Mouse (Mus musculus) gastrocnemius, postnatal 4 days (tissue): ENCODE results near the gene 5830411N06Rik. TPM values are rescaled to one million over a fixed set of nuclear protein-coding genes. Genes with fewer than 3 reads are reported as not detected.

ENCODE experiments used
- total RNA-seq, 2 experiments: library from RNA; stranded (reverse); gene quantifications; 2 replicates each; pipeline ENCODE4 v1.2.3; 2021

The 5830411N06Rik gene
- total RNA-seq, 2 experiments from 2014 or later = not detected

Other genes with a start within 250 kb of the 5830411N06Rik start
- gene Zfp511, start 210.9 kb upstream of the 5830411N06Rik start, total RNA-seq = 10 to 100 TPM; 11.0 to 11.2 TPM
- 10 to 100 TPM; 34.6 to 38.0 TPM for gene Tubgcp2, start 210.6 kb upstream of the 5830411N06Rik start, total RNA-seq
- gene Msx3, start 198.2 kb upstream of the 5830411N06Rik start, total RNA-seq = not detected
- gene Caly, start 164.7 kb upstream of the 5830411N06Rik start, total RNA-seq = not detected
- gene Prap1, start 153.9 kb upstream of the 5830411N06Rik start, total RNA-seq = not detected
- gene Fuom, start 144.8 kb upstream of the 5830411N06Rik start, total RNA-seq = 10 to 100 TPM; 30.6 to 32.4 TPM
- 1 to 10 TPM; 6.6 to 7.0 TPM for gene Paox, start 131.5 kb upstream of the 5830411N06Rik start, total RNA-seq
- gene Echs1, start 130.8 kb upstream of the 5830411N06Rik start, total RNA-seq = 10 to 100 TPM; 78.9 to 80.2 TPM
- gene Mtg1, start 109.7 kb upstream of the 5830411N06Rik start, total RNA-seq = 10 to 100 TPM; 19.6 to 20.4 TPM
- under 1 TPM; 0.29 to 0.42 TPM for gene Sprn, start 92.4 kb upstream of the 5830411N06Rik start, total RNA-seq
- not detected for gene Olfr522, start 82.5 kb upstream of the 5830411N06Rik start, total RNA-seq
- not detected for gene Olfr523, start 74.1 kb upstream of the 5830411N06Rik start, total RNA-seq
- not detected for gene Olfr524, start 41.3 kb upstream of the 5830411N06Rik start, total RNA-seq
- under 1 TPM in 1 of 2 experiments, not detected in 1; 0.16 TPM for gene Cd163l1, start 29.0 kb upstream of the 5830411N06Rik start, total RNA-seq
- gene Olfr525, start 73.6 kb downstream of the 5830411N06Rik start, total RNA-seq = not detected
- not detected for gene Olfr527, start 86.7 kb downstream of the 5830411N06Rik start, total RNA-seq
- not detected for gene Olfr60, start 114.4 kb downstream of the 5830411N06Rik start, total RNA-seq
- gene Olfr530, start 129.0 kb downstream of the 5830411N06Rik start, total RNA-seq = not detected
- not detected for gene Olfr531, start 155.6 kb downstream of the 5830411N06Rik start, total RNA-seq
- gene Olfr532, start 174.4 kb downstream of the 5830411N06Rik start, total RNA-seq = not detected
- not detected for gene Olfr533, start 216.1 kb downstream of the 5830411N06Rik start, total RNA-seq
- gene Olfr535, start 236.9 kb downstream of the 5830411N06Rik start, total RNA-seq = not detected